Mouse (Mus musculus): ENCODE results near the gene Skap1. TPM values are rescaled to one million over a fixed set of nuclear protein-coding genes. Genes with fewer than 3 reads are reported as not detected.
"Not testable (repeated sequence)": the region's sequence is repeated elsewhere in the genome, so short reads cannot be mapped to it uniquely, and the experiment has no call there.

The Skap1 gene
- polyA plus RNA-seq, 1 experiment, result 1.5 TPM

- no peak overlapping the region for H3K27ac ChIP-seq (ENCODE audit: insufficient read depth, low read length)
- WGBS, result 95% methylated on average over 7 of the region's 7 CpGs
Observed at GRCm38 (mm10) chr11:96711670-96712069, 247.3 kb downstream of the Skap1 start.

GRCm38 (mm10) chr11:96713210-96714005 is 249.0 kb downstream of the Skap1 start:
- WGBS, result 50% methylated on average over 18 of the region's 18 CpGs
- no peak overlapping the region for H3K27ac ChIP-seq (ENCODE audit: insufficient read depth, low read length)
- H3K27me3 ChIP-seq (ENCODE audit: control insufficient read depth, insufficient read depth, low read length), result no peaks in the 10 kb centered on the region
- TF ChIP-seq CTCF (IDR thresholded peaks at IDR 0.05; ENCODE audit: borderline replicate concordance, insufficient read depth, low read depth, low read length), result no peak
- no peak for TF ChIP-seq POLR2A (IDR thresholded peaks at IDR 0.05; ENCODE audit: borderline replicate concordance, insufficient read depth, low read length)
- DNase-seq, result no peak
- no peak overlapping the region for H3K4me3 ChIP-seq (replicated peaks; ENCODE audit: insufficient read depth, low read depth, low read length)
- H3K4me1 ChIP-seq (ENCODE audit: control insufficient read depth, insufficient read depth, low read length), result no peaks in the 10 kb centered on the region

More at GRCm38 (mm10) chr11:96711670-96712069, 247.3 kb downstream of the Skap1 start:
- H3K4me1 ChIP-seq (ENCODE audit: control insufficient read depth, insufficient read depth, low read length), result no peaks in the 10 kb centered on the region
- TF ChIP-seq POLR2A (IDR thresholded peaks at IDR 0.05; ENCODE audit: borderline replicate concordance, insufficient read depth, low read length), result no peak
- no peak for TF ChIP-seq CTCF (IDR thresholded peaks at IDR 0.05; ENCODE audit: borderline replicate concordance, insufficient read depth, low read depth, low read length)
- H3K27me3 ChIP-seq (ENCODE audit: control insufficient read depth, insufficient read depth, low read length), result no peaks in the 10 kb centered on the region
- no peak for DNase-seq
- no peak overlapping the region for H3K4me3 ChIP-seq (replicated peaks; ENCODE audit: insufficient read depth, low read depth, low read length)

- Histone ChIP-seq H3K27ac (ENCODE audit: insufficient read depth, low read length) (no peak overlapping the region), H3K4me3 (replicated peaks; ENCODE audit: insufficient read depth, low read depth, low read length) (no peak overlapping the region), H3K27me3 (ENCODE audit: control insufficient read depth, insufficient read depth, low read length) (no peaks in the 10 kb centered on the region), H3K4me1 (ENCODE audit: control insufficient read depth, insufficient read depth, low read length) (no peaks in the 10 kb centered on the region)
- WGBS, result 61% methylated on average over 7 of the region's 7 CpGs
- DNase-seq, result no peak
- TF ChIP-seq CTCF (IDR thresholded peaks at IDR 0.05; ENCODE audit: borderline replicate concordance, insufficient read depth, low read depth, low read length) (no peak), POLR2A (IDR thresholded peaks at IDR 0.05; ENCODE audit: borderline replicate concordance, insufficient read depth, low read length) (no peak)
Observed at GRCm38 (mm10) chr11:96714011-96714410, 249.6 kb downstream of the Skap1 start.

GRCm38 (mm10) chr11:96715168-96715567 is 250.8 kb downstream of the Skap1 start:
- not testable (repeated sequence) for DNase-seq; H3K4me1 ChIP-seq (ENCODE audit: control insufficient read depth, insufficient read depth, low read length); H3K27me3 ChIP-seq (ENCODE audit: control insufficient read depth, insufficient read depth, low read length); H3K4me3 ChIP-seq (replicated peaks; ENCODE audit: insufficient read depth, low read depth, low read length); H3K27ac ChIP-seq (ENCODE audit: insufficient read depth, low read length)
- 87% methylated on average over 5 of the region's 5 CpGs for WGBS

- Histone ChIP-seq H3K27ac (ENCODE audit: insufficient read depth, low read length) (no peak overlapping the region), H3K4me1 (ENCODE audit: control insufficient read depth, insufficient read depth, low read length) (no peaks in the 10 kb centered on the region), H3K4me3 (replicated peaks; ENCODE audit: insufficient read depth, low read depth, low read length) (no peak overlapping the region), H3K27me3 (ENCODE audit: control insufficient read depth, insufficient read depth, low read length) (no peaks in the 10 kb centered on the region)
- 21% methylated on average over 7 of the region's 7 CpGs for WGBS
- DNase-seq, result no peak
- TF ChIP-seq POLR2A (IDR thresholded peaks at IDR 0.05; ENCODE audit: borderline replicate concordance, insufficient read depth, low read length), result no peak
- TF ChIP-seq CTCF (IDR thresholded peaks at IDR 0.05; ENCODE audit: borderline replicate concordance, insufficient read depth, low read depth, low read length), result no peak
Observed at GRCm38 (mm10) chr11:96718609-96719008, 254.2 kb downstream of the Skap1 start.

GRCm38 (mm10) chr11:96725833-96726232 is 261.4 kb downstream of the Skap1 start:
- no peak for TF ChIP-seq POLR2A (IDR thresholded peaks at IDR 0.05; ENCODE audit: borderline replicate concordance, insufficient read depth, low read length)
- no peak for TF ChIP-seq CTCF (IDR thresholded peaks at IDR 0.05; ENCODE audit: borderline replicate concordance, insufficient read depth, low read depth, low read length)
- 92% methylated on average over 1 of the region's 1 CpGs for WGBS
- H3K27ac ChIP-seq (ENCODE audit: insufficient read depth, low read length), result no peak overlapping the region
- no peaks in the 10 kb centered on the region for H3K4me1 ChIP-seq (ENCODE audit: control insufficient read depth, insufficient read depth, low read length)
- no peak for DNase-seq
- no peak overlapping the region for H3K4me3 ChIP-seq (replicated peaks; ENCODE audit: insufficient read depth, low read depth, low read length)
- H3K27me3 ChIP-seq (ENCODE audit: control insufficient read depth, insufficient read depth, low read length), result no peaks in the 10 kb centered on the region; the same call in 1 of the 2 replicates

GRCm38 (mm10) chr11:96728577-96728976 is 264.2 kb downstream of the Skap1 start:
- 93% methylated on average over 2 of the region's 2 CpGs for WGBS
- H3K27me3 ChIP-seq (ENCODE audit: control insufficient read depth, insufficient read depth, low read length), result no peaks in the 10 kb centered on the region; the same call in 1 of the 2 replicates
- no peaks in the 10 kb centered on the region for H3K4me1 ChIP-seq (ENCODE audit: control insufficient read depth, insufficient read depth, low read length)
- TF ChIP-seq POLR2A (IDR thresholded peaks at IDR 0.05; ENCODE audit: borderline replicate concordance, insufficient read depth, low read length), result no peak
- TF ChIP-seq CTCF (IDR thresholded peaks at IDR 0.05; ENCODE audit: borderline replicate concordance, insufficient read depth, low read depth, low read length), result no peak
- no peak for DNase-seq
- H3K27ac ChIP-seq (ENCODE audit: insufficient read depth, low read length), result no peak overlapping the region
- no peak overlapping the region for H3K4me3 ChIP-seq (replicated peaks; ENCODE audit: insufficient read depth, low read depth, low read length)

- TF ChIP-seq CTCF (IDR thresholded peaks at IDR 0.05; ENCODE audit: borderline replicate concordance, insufficient read depth, low read depth, low read length), result peak; percentile 24; the same call in 1 of the 2 replicates
- no peak for TF ChIP-seq POLR2A (IDR thresholded peaks at IDR 0.05; ENCODE audit: borderline replicate concordance, insufficient read depth, low read length)
- 6% methylated on average over 9 of the region's 9 CpGs for WGBS
- Histone ChIP-seq H3K4me3 (replicated peaks; ENCODE audit: insufficient read depth, low read depth, low read length) (no peak overlapping the region), H3K27ac (ENCODE audit: insufficient read depth, low read length) (no peak overlapping the region), H3K4me1 (ENCODE audit: control insufficient read depth, insufficient read depth, low read length) (no peaks in the 10 kb centered on the region), H3K27me3 (ENCODE audit: control insufficient read depth, insufficient read depth, low read length) (no peaks in the 10 kb centered on the region; the same call in 1 of the 2 replicates)
- DNase-seq, result no peak
Observed at GRCm38 (mm10) chr11:96729462-96729861, 265.1 kb downstream of the Skap1 start.
